Mouse (Mus musculus) lung, adult 2 months (tissue): Measurements from ENCODE around the gene Ptprt. TPM values are rescaled to one million over a fixed set of nuclear protein-coding genes. Genes with fewer than 3 reads are reported as not detected.

Experiments used
- DNase-seq: peaks from one replicate; pipeline ENCODE4 v3.0.0; 2022
- H3K4me1 ChIP-seq: fragments of 200-500 bp; 2 replicates; pipeline ENCODE4 v1.6.1; 2011; ENCODE audit warnings: low read length; ENCODE audit not compliant: control insufficient read depth, insufficient read depth
- H3K4me3 ChIP-seq: fragments of 200-500 bp; replicated peaks from 2 replicates; pipeline ENCODE3; 2011; ENCODE audit warnings: low read depth, mild to moderate bottlenecking, control low read depth, low read length; ENCODE audit errors: extremely low read depth
- CTCF ChIP-seq: fragments of 200-500 bp; IDR thresholded peaks from 2 replicates; pipeline ENCODE4 v1.5.1; 2011; ENCODE audit warnings: mild to moderate bottlenecking, low read length, control low read depth; ENCODE audit not compliant: insufficient read depth
- POLR2A ChIP-seq: fragments of 200-500 bp; IDR thresholded peaks from 2 replicates; pipeline ENCODE4 v1.6.1; 2011; ENCODE audit warnings: low read depth, mild to moderate bottlenecking, control low read depth, low read length, borderline replicate concordance; ENCODE audit errors: extremely low read depth
- WGBS: fragments of 180-500 bp; shearing (Covaris S2); methylation state at CpG from one replicate; pipeline ENCODE4 v1.1.7; 2018; 5-methylcytosine and 5-hydroxymethylcytosine counted together
- polyA plus RNA-seq: library from polyadenylated mRNA; depleted of rRNA; stranded (reverse); fragments of >200 nt; gene quantifications from 2 replicates; pipeline ENCODE4 v1.2.3, GENCODE M21; 2012

Ptprt gene
- polyA plus RNA-seq, 1 experiment, result 2.7 TPM

DNA sequence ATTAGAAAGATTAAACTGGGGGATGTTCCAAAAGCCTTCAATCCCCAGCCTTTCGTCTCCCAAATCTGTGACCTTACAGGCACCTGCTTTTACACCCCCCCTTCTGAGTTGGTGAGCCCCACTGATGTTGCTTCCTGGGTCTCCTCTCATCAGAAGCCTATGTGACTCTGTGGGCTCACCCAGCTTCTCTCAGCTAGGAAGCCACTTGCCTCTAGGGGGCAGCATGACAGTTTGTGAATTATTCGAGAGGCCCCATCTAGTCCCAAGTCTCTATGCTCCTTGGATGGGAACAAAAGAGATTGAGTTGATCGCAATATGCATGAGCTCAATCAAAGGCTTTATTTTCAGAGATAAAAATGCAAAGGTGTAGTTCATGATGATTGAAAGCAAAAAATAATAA lies 132.0 kb downstream of the Ptprt start:
- no peak for TF ChIP-seq POLR2A
- TF ChIP-seq CTCF, result 0 out of 2 replicates have a peak, but pooled peaks have one; percentile 19
- no peak for DNase-seq
- 88% methylated on average over 3 of the region's 3 CpGs for WGBS
- Histone ChIP-seq H3K4me1 (no peaks in the 10 kb centered on the region), H3K4me3 (no peak overlapping the region)

DNA sequence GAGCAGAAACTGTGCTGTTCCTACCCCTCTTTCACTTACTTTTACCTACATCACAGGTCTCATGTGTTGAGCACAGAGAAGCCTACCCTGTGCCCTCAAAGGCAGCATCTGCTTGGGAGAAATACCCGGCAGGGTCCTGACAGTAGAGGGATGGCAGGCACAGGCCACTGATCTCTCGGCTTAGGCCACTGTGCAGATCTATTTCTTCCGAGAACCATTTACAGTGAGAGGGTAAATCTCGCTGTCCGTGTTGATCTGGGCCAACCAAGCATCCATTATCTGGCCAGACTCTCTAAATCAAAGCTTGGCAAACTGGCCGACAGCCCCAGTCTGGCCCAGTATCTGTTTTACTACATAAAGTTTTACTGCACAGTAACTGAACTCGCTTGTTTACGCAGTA lies 145.0 kb downstream of the Ptprt start:
- H3K4me1 ChIP-seq, result no peaks in the 10 kb centered on the region
- no peak overlapping the region for H3K4me3 ChIP-seq
- no peak for DNase-seq
- 80% methylated on average over 8 of the region's 8 CpGs for WGBS
- TF ChIP-seq POLR2A (no peak), CTCF (no peak)

DNA sequence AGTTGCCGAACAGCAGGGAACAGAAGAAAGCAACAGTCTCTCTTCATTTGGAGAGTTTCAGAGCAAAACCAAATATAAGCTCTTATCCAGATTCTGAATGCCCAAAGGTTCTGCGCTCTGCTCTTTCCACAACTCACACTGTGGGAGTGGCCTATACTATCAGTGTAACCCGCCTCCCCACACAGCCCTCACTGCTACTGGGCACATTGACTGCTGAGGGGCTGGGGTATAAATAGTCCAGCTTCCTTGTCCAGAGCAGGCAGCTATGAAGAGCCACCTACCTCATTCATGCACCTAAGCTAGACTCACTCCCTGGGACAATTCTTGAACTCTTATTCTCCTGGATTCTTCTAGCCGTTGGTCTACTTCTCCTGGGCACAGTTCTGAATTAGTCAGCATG lies 147.9 kb downstream of the Ptprt start:
- no peaks in the 10 kb centered on the region for H3K4me1 ChIP-seq
- DNase-seq, result no peak
- WGBS, result 83% methylated on average over 4 of the region's 4 CpGs
- no peak overlapping the region for H3K4me3 ChIP-seq
- TF ChIP-seq POLR2A, result no peak
- TF ChIP-seq CTCF, result no peak

DNA sequence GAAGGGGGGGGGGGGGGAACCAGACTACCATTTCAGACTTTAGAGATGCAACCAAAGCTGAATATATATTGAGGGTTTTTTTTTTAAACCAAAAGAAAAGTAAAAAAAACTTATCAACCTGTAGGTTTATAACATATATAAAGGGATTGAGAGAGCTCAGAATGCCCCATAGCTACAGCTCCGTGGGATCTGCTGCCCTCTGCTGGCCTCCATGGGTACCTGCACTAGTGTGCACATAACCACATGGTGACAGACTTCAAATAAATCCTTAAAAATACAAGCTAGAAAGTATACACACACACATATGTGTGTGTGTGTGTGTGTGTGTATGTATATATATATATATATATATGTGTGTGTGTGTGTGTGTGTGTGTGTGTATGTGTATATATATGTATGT lies 148.9 kb downstream of the Ptprt start:
- WGBS, result 81% methylated on average over 1 of the region's 1 CpGs
- DNase-seq, result no peak
- TF ChIP-seq POLR2A, result no peak
- TF ChIP-seq CTCF, result no peak
- H3K4me1 ChIP-seq, result no peaks in the 10 kb centered on the region
- no peak overlapping the region for H3K4me3 ChIP-seq

DNA sequence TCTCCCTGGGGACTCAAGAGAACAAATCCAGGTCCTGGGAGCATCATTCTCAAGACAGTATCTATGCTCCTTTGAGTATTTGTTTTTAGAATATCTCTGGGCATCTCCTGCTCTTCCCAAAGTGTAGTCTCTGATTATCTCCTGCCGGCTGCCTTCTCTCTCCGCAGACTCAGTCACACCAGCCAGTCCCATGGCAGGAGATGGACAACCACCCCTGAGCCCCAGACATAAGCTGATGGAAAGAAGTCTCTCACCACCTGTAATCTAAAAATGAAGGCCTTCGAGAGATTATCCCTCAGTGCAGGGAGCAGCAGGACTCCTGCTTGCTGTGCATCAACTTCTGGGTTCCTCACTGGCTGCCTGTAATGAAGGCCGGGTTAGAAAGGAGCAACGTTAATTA lies 151.9 kb downstream of the Ptprt start:
- TF ChIP-seq POLR2A, result no peak
- TF ChIP-seq CTCF, result no peak
- DNase-seq, result no peak
- Histone ChIP-seq H3K4me1 (no peaks in the 10 kb centered on the region), H3K4me3 (no peak overlapping the region)
- 85% methylated on average over 5 of the region's 5 CpGs for WGBS

DNA sequence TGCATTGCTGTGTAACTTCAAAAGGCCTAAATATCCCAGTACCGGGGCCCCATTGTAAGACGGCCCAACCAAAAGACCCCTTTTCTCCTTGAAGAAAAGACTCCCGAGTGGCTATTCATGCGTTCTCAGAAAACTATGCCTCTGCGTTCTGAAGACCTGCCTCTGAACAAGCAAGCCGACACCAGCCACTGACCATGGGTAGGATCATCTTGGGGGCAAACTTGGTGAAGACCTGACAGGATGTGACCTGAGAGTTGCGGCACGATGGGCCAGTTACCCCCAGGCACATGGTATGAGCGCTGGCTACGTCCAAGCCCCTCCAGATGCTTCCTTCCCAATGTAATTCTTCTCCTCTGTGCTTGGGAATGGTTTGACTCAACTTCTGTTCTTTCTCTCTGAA lies 153.3 kb downstream of the Ptprt start:
- no peak for TF ChIP-seq CTCF
- TF ChIP-seq POLR2A, result no peak
- DNase-seq, result no peak
- H3K4me1 ChIP-seq, result no peaks in the 10 kb centered on the region
- 89% methylated on average over 10 of the region's 10 CpGs for WGBS
- H3K4me3 ChIP-seq, result no peak overlapping the region

DNA sequence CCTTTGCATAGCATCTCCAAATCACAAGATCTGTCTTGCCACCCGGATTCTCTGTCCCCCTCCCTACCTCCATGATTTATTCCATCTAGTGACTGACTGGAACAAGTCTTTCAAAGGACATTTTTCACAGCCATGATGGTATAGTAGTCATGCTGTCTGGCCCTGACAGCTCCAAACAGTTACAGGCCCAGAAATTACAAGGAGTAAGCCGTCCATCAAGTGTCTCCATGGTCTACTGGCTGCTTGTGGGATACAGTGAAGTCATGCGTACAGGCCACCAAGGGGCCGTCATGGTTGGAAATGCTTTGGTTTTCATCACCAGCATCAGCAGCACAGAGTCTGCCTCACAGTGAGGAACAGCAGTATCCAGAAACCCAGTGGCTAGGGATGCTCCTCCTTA lies 156.1 kb downstream of the Ptprt start:
- DNase-seq, result no peak
- TF ChIP-seq CTCF (no peak), POLR2A (no peak)
- WGBS, result 86% methylated on average over 4 of the region's 4 CpGs
- Histone ChIP-seq H3K4me1 (no peaks in the 10 kb centered on the region), H3K4me3 (no peak overlapping the region)

DNA sequence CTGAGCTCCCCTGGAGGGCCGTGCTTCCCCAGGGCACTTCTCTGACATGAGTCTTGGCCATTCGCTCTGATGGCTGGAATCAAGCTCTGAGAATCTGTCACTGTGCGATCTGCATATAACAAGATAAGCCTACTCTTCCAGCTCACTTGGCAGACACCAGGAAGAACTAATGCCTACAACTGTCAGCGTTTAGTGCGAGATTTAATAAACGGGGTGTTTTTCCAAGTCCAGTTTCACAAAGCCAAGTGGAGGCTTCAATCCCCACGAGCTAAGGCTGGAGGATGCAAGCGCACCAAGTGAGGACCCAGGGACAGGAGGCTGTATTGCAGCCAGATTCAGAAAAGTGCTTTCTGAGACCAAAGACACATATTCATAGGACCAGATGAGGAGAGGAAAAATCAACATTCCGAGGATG lies 161.4 kb downstream of the Ptprt start:
- TF ChIP-seq CTCF (no peak), POLR2A (no peak)
- Histone ChIP-seq H3K4me3 (no peak overlapping the region), H3K4me1 (no peaks in the 10 kb centered on the region)
- 66% methylated on average over 9 of the region's 9 CpGs for WGBS
- no peak for DNase-seq

DNA sequence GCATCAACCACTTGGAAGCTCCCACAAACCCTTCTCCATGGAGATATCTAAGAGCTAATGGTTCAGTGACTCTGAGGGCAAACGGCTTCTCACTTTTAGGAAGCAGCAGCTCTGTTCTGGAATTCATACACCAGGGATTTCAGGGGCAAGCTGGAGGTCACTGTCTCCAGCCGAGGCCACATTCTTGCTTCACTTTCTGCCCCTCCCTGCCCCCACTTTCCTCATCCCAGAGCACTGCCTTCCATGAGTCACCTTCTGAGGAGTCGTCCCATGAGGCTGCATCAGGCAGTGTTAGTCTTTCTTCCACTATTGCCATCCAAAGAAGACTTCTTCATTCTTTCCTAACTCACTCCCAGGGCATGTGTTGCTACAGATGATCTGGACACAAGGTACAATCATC lies 162.8 kb downstream of the Ptprt start:
- Histone ChIP-seq H3K4me1 (no peaks in the 10 kb centered on the region), H3K4me3 (no peak overlapping the region)
- WGBS, result 36% methylated on average over 3 of the region's 3 CpGs
- DNase-seq, result no peak
- no peak for TF ChIP-seq CTCF
- TF ChIP-seq POLR2A, result no peak

DNA sequence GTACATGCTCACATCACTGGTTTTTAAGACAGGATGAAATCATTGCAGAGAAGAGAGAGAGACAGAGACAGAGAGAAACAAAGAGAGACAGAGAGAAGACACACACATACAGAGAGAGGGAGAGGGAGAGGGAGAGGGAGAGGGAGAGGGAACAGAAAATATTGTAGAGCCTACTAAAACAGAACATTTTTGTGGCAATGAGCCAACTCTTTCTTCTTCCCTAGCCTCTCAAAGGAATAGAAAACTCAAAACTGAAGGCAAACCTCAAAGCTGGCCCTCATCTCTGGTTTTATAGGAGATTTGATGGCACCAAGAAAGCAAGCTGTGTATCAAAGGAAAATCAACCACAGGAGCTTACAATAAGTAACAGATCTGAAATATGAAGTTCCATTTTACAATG lies 176.9 kb downstream of the Ptprt start:
- no peak overlapping the region for H3K4me3 ChIP-seq
- H3K4me1 ChIP-seq, result no peaks in the 10 kb centered on the region
- no peak for DNase-seq
- TF ChIP-seq POLR2A, result no peak
- TF ChIP-seq CTCF, result no peak

DNA sequence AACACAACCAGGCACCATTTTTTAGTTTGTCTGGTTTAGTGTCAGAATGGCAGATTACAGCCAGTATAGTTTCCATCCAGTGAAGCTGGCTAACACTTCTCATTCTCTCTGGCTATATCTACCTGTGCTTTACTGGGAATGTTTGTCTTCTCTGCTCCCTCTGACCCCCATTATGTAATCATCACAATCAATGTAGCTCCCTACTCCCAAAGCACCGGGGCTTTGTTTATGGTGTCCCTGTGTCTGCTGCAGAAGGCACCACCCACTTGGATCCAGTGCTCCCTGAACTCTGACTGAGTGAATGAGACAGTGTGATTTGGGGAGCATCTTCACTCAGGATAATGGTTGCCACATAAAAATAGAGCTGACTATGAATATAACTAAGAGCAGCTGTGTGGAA lies 217.8 kb downstream of the Ptprt start:
- WGBS, result 15% methylated on average over 1 of the region's 1 CpGs
- no peak for TF ChIP-seq CTCF
- no peak for TF ChIP-seq POLR2A
- Histone ChIP-seq H3K4me3 (no peak overlapping the region), H3K4me1 (no peaks in the 10 kb centered on the region)
- DNase-seq, result no peak

DNA sequence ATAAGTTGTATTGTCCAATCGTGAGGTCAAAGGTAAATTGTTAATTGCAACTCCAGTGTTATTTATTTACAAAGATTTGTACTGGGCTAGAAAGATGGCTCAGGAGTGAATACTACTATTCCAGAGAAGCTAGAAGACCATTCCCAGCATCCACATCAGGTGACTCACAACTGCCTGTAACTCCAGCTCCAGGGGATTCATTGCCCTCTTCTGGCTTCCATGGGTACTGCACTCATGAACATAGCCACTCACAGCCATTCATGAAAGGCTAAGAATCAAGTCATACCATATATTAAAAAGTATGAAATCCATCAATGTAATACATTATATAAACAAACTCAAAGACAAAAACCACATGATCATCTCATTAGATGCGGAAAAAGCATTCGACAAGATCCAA lies 224.3 kb downstream of the Ptprt start:
- no peak for DNase-seq
- 89% methylated on average over 3 of the region's 3 CpGs for WGBS
- no peaks in the 10 kb centered on the region for H3K4me1 ChIP-seq
- no peak for TF ChIP-seq CTCF
- TF ChIP-seq POLR2A, result no peak
- H3K4me3 ChIP-seq, result no peak overlapping the region
